Mouse (Mus musculus): ENCODE measurements at regions not wholly inside any gene's neighbourhood (a gene's known extent, or its start where the extent isn't known, plus 50 kb on each side); places are given as distances from the start of the nearest gene placed in this dataset.

DNA sequence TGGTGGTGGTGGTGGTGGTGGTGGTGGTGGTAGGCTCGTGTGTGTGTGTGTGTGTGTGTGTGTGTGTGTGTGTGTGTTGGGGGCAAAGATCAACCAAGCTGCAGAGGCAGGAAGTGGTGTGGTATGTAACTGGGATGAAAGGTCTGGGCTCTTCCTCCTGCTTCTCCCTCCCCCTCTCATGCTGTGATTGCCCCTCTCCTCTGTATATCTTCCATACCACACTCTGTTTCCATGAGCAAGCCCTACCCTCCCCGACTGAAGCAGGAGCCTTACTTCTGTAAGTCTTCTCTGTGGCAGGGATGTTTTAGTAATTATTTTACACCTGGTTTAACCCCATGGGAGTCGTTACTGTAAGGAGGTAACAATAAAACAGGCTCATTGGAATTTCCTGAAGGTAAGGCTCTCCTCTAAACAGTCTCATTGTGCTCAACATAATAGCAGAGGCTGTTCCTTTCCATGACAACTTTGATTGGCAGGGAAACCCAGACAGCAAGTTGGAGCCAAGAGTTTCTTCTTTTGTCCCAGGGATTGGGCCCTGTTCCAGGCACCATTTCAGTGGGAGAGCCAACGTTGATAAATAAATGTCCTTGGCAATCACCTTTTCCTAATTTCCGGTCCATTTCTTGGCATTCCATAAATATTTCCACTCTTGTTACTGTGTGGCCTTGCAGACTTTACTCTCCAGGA is 90.2 kb upstream of the Auts2 start:
- DNase-seq = no peak

DNA sequence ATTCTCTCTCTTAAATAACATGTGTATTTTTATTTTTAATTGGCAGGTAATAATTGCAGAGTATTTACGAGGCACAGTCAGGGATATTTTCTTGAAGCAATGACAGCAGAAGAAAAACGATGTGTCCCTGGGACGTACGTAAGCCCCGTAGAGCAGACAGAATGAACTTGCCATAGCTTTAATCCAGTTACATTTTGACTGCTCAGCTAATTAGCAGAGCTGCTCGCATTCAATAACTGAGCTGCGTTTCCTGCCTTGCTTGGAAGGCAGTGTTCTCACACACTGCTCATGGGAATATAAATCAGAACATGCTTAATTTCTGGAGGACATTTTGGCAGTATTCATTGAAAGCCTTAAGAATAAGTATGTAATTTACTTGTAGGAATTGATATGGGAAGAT is 78.6 kb upstream of the Auts2 start:
- DNase-seq = no peak

DNA sequence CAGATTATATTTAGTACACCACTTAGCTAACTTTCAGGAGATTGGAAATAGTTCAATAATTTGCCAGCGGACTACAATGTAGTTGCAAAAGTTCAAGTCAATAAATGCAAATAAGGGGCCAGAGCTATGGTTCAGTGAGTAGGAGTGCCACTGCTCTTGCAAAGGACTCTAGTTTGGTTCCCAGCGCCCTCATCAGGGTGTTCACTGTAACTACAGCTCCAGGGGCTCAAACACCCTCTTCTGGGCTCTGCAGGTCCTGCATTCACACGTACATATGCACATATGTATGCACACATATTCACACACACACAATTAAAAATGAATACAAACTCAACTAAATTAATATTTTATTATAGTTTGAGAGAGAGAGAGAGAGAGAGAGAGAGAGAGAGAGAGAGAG is 74.1 kb upstream of the Auts2 start:
- no peak for DNase-seq

DNA sequence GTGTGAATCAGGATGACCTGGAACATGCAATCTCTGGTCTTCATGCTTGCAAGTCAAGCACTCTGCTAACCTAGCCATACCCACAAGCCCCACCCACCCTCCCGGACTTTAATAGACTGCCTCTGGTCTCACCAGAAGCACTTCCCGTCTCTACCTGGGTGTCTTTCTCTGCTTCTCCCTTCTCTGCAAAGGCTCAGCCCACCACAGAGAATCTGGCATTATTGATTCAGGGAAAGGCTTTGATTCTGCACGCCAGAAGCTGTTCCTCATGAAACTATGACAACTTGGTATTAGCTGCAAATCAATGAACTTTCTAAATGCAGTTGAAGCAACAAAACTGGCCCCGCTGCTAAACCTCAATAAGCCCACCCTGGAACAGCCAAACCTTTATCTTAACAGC is 66.1 kb upstream of the Auts2 start:
- DNase-seq = no peak

DNA sequence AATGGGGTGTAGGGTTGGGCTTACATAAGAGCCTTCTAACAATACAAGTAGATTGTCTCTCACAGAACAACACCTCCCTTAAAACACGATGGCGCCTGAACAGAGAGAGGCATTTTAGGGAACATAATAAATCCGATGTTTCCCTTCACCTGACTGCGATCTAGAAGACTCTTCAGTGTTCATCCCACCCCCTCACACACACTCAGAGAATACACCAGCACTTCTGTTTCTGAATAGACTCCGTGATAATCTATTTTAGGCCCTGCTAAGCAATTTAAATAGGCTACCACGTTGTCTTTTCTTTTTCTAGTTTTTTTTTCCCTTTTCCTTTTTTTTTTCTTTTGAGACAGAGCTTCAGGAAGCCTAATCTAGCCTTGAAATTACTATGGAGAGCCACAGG is 63.1 kb upstream of the Auts2 start:
- DNase-seq = no peak

DNA sequence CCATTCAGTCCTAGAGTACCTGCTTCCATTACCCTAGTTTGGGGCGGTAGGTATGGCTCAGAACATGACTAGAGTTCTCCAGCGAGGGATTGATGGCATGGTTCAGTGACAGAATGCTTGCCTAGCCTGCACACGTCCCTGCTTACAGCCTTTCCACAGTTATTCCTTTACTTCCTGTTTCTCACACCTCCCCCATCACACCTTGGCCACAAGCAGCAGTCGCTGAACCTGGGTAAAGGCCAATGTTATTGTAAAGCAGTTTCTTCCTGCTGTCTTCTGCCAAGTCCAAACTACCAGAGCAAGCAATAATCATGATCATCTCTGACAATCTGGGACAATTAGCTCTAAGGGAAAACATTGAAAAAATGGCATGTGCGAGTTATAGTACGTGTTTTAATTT is 51.7 kb upstream of the Auts2 start:
- no peak for DNase-seq

Data from thymus, postnatal 4 days (tissue).